Mouse (Mus musculus) heart, postnatal 36 days (tissue): ENCODE measurements around the gene Radil. TPM values are rescaled to one million over a fixed set of nuclear protein-coding genes. Genes with fewer than 3 reads are reported as not detected.
A peak's percentile ranks its signal among the peaks of the same experiment; 100 is the strongest.

ENCODE experiments used
- DNase-seq, 2 experiments: peaks; one replicate each; pipeline ENCODE4 v3.0.0; 2021 to 2022
- intact Hi-C: fragments of 180-260 bp; cut with DNase I; formaldehyde crosslinking; loops from one replicate; pipeline ENCODE4 v1.15.1; 2025
- total RNA-seq, 2 experiments: library from RNA; stranded (reverse); gene quantifications; 2 replicates each; pipeline ENCODE4 v1.2.3; 2021

Radil gene
- total RNA-seq, result 1 to 10 TPM; 1.3 to 1.7 TPM

- intact Hi-C loops, result loop anchor here (1.0 kb wide), 1 partner anchor 49 kb away; no protein-coding TSS in a partner anchor
- DNase-seq, result peak; percentile 93
Measured at GRCm38 (mm10) chr5:142550706-142551652, at the start of gene Radil. TSS of gene Radil (minus strand) at chr5:142551098.

GRCm38 (mm10) chr5:142597648-142598390, 46.9 kb upstream of the Radil start:
- no peak for DNase-seq
- intact Hi-C loops, result no loop called here

- DNase-seq, result no peak
- intact Hi-C loops, result no loop called here
Measured at GRCm38 (mm10) chr5:142596723-142597122, 45.8 kb upstream of the Radil start.

- intact Hi-C loops, result no loop called here
- DNase-seq, result no peak
Measured at GRCm38 (mm10) chr5:142595698-142596097, 44.8 kb upstream of the Radil start.

- intact Hi-C loops, result no loop called here
- no peak for DNase-seq
Measured at GRCm38 (mm10) chr5:142590953-142591616, 40.2 kb upstream of the Radil start.

GRCm38 (mm10) chr5:142583616-142584126, 32.8 kb upstream of the Radil start:
- intact Hi-C loops, result no loop called here
- DNase-seq, result no peak

GRCm38 (mm10) chr5:142581517-142581916, 30.6 kb upstream of the Radil start:
- peak; percentile 14 to 44 for DNase-seq
- intact Hi-C loops, result loop anchor here (1.0 kb wide), 1 partner anchor 137 kb away; no protein-coding TSS in a partner anchor

- intact Hi-C loops, result no loop called here
- no peak for DNase-seq
Measured at GRCm38 (mm10) chr5:142578192-142578591, 27.3 kb upstream of the Radil start.

GRCm38 (mm10) chr5:142576832-142577231, 25.9 kb upstream of the Radil start:
- intact Hi-C loops, result no loop called here
- no peak for DNase-seq

- intact Hi-C loops, result no loop called here
- no peak for DNase-seq
Measured at GRCm38 (mm10) chr5:142574323-142575057, 23.6 kb upstream of the Radil start.

- intact Hi-C loops, result no loop called here
- no peak for DNase-seq
Measured at GRCm38 (mm10) chr5:142564606-142565005, 13.7 kb upstream of the Radil start.

GRCm38 (mm10) chr5:142560261-142560660, 9.4 kb upstream of the Radil start:
- intact Hi-C loops, result no loop called here
- DNase-seq, result no peak

GRCm38 (mm10) chr5:142557397-142558067, 6.6 kb upstream of the Radil start:
- DNase-seq, result peak; percentile 72 to 74
- intact Hi-C loops, result loop anchor here (1.0 to 5.0 kb wide), 2 partner anchors 65 to 161 kb away; no protein-coding TSS in a partner anchor

GRCm38 (mm10) chr5:142556721-142557120, 5.8 kb upstream of the Radil start:
- intact Hi-C loops, result loop anchor here (1.0 to 5.0 kb wide), 2 partner anchors 66 to 162 kb away; no protein-coding TSS in a partner anchor
- no peak for DNase-seq

GRCm38 (mm10) chr5:142555866-142556265, 5.0 kb upstream of the Radil start:
- intact Hi-C loops, result loop anchor here (5.0 kb wide), 1 partner anchor 66 kb away; no protein-coding TSS in a partner anchor

GRCm38 (mm10) chr5:142549961-142550705, 765 bp downstream of the Radil start:
- peak; percentile 30 to 46 for DNase-seq
- intact Hi-C loops, result no loop called here

More at GRCm38 (mm10) chr5:142555866-142556265, 5.0 kb upstream of the Radil start:
- no peak for DNase-seq

GRCm38 (mm10) chr5:142549441-142549840, 1.5 kb downstream of the Radil start:
- intact Hi-C loops, result no loop called here
- DNase-seq, result no peak

GRCm38 (mm10) chr5:142547066-142547465, 3.8 kb downstream of the Radil start:
- intact Hi-C loops, result no loop called here

More at GRCm38 (mm10) chr5:142547066-142547465, 3.8 kb downstream of the Radil start:
- DNase-seq, result no peak
